Mouse (Mus musculus): ENCODE results near the gene Hcar1. TPM values are rescaled to one million over a fixed set of nuclear protein-coding genes. Genes with fewer than 3 reads are reported as not detected.

Hcar1 gene
- polyA plus RNA-seq, 1 experiment from 2014 or later = 0.17 TPM

GRCm38 (mm10) chr5:123890987-123891386 is 11.2 kb upstream of the Hcar1 start:
- H3K27ac ChIP-seq = no peak overlapping the region
- WGBS = 78% methylated on average over 5 of the region's 5 CpGs

GRCm38 (mm10) chr5:123890312-123890711 is 10.5 kb upstream of the Hcar1 start:
- Histone ChIP-seq H3K9me3 (no peaks in the 10 kb centered on the region), H3K4me3 (replicated peaks) (no peak overlapping the region), H3K9ac (no peak overlapping the region), H3K4me2 (no peak overlapping the region), H3K36me3 (replicated peaks) (no peaks in the 10 kb centered on the region), H3K27ac (no peak overlapping the region), H3K4me1 (no peaks in the 10 kb centered on the region), H3K27me3 (no peaks in the 10 kb centered on the region)
- ATAC-seq (ENCODE audit: low FRiP score) = no peak
- WGBS = 83% methylated on average over 2 of the region's 2 CpGs

More at GRCm38 (mm10) chr5:123890987-123891386, 11.2 kb upstream of the Hcar1 start:
- no peaks in the 10 kb centered on the region for H3K9me3 ChIP-seq
- H3K4me3 ChIP-seq (replicated peaks) = no peak overlapping the region
- ATAC-seq (ENCODE audit: low FRiP score) = no peak
- no peaks in the 10 kb centered on the region for H3K4me1 ChIP-seq
- no peaks in the 10 kb centered on the region for H3K27me3 ChIP-seq
- H3K9ac ChIP-seq = no peak overlapping the region
- no peak overlapping the region for H3K4me2 ChIP-seq
- no peaks in the 10 kb centered on the region for H3K36me3 ChIP-seq (replicated peaks)

GRCm38 (mm10) chr5:123886365-123886764 is 6.5 kb upstream of the Hcar1 start:
- no peak for ATAC-seq (ENCODE audit: low FRiP score)
- Histone ChIP-seq H3K4me3 (replicated peaks) (no peak overlapping the region), H3K4me2 (no peak overlapping the region), H3K27me3 (no peaks in the 10 kb centered on the region), H3K9me3 (no peaks in the 10 kb centered on the region), H3K4me1 (no peaks in the 10 kb centered on the region), H3K27ac (no peak overlapping the region), H3K9ac (no peak overlapping the region), H3K36me3 (replicated peaks) (no peaks in the 10 kb centered on the region)
- WGBS = 79% methylated on average over 3 of the region's 3 CpGs

GRCm38 (mm10) chr5:123884332-123884731 is 4.5 kb upstream of the Hcar1 start:
- Histone ChIP-seq H3K4me1 (no peaks in the 10 kb centered on the region), H3K27me3 (no peaks in the 10 kb centered on the region), H3K27ac (no peak overlapping the region), H3K36me3 (replicated peaks) (no peaks in the 10 kb centered on the region), H3K9ac (no peak overlapping the region), H3K4me2 (no peak overlapping the region), H3K9me3 (no peaks in the 10 kb centered on the region), H3K4me3 (replicated peaks) (no peak overlapping the region)
- WGBS = 78% methylated on average over 10 of the region's 10 CpGs
- no peak for ATAC-seq (ENCODE audit: low FRiP score)

- WGBS = 82% methylated on average over 7 of the region's 7 CpGs
- Histone ChIP-seq H3K27me3 (no peaks in the 10 kb centered on the region; the same call in 1 of the 2 replicates), H3K4me1 (no peaks in the 10 kb centered on the region), H3K4me3 (replicated peaks) (no peak overlapping the region), H3K27ac (no peak overlapping the region), H3K36me3 (replicated peaks) (no peaks in the 10 kb centered on the region), H3K9me3 (no peaks in the 10 kb centered on the region), H3K4me2 (no peak overlapping the region), H3K9ac (no peak overlapping the region)
- no peak for ATAC-seq (ENCODE audit: low FRiP score)
Measured at GRCm38 (mm10) chr5:123883891-123884290, 4.1 kb upstream of the Hcar1 start.

GRCm38 (mm10) chr5:123880778-123881177 is 958 bp upstream of the Hcar1 start:
- no peak overlapping the region for H3K9ac ChIP-seq
- no peak overlapping the region for H3K4me3 ChIP-seq (replicated peaks)
- no peaks in the 10 kb centered on the region for H3K9me3 ChIP-seq
- no peak for ATAC-seq (ENCODE audit: low FRiP score)
- H3K36me3 ChIP-seq (replicated peaks) = no peaks in the 10 kb centered on the region
- H3K27ac ChIP-seq = no peak overlapping the region
- H3K4me1 ChIP-seq = no peaks in the 10 kb centered on the region
- WGBS = 85% methylated on average over 14 of the region's 14 CpGs
- no peaks in the 10 kb centered on the region; the same call in 1 of the 2 replicates for H3K27me3 ChIP-seq
- no peak overlapping the region for H3K4me2 ChIP-seq

GRCm38 (mm10) chr5:123878056-123878455 is 1.8 kb downstream of the Hcar1 start:
- Histone ChIP-seq H3K9me3 (no peaks in the 10 kb centered on the region), H3K27me3 (no peaks in the 10 kb centered on the region; the same call in 1 of the 2 replicates), H3K9ac (no peak overlapping the region), H3K4me1 (no peaks in the 10 kb centered on the region), H3K4me2 (no peak overlapping the region), H3K36me3 (replicated peaks) (no peaks in the 10 kb centered on the region), H3K4me3 (replicated peaks) (no peak overlapping the region), H3K27ac (no peak overlapping the region)
- no peak for ATAC-seq (ENCODE audit: low FRiP score)
- WGBS = 64% methylated on average over 14 of the region's 14 CpGs

- no peak overlapping the region for H3K4me3 ChIP-seq (replicated peaks)
- H3K27me3 ChIP-seq = no peaks in the 10 kb centered on the region; the same call in 1 of the 2 replicates
- H3K4me2 ChIP-seq = no peak overlapping the region
- H3K9ac ChIP-seq = no peak overlapping the region
- no peak for ATAC-seq (ENCODE audit: low FRiP score)
- H3K4me1 ChIP-seq = no peaks in the 10 kb centered on the region
- no peak overlapping the region for H3K27ac ChIP-seq
- WGBS = 90% methylated on average over 5 of the region's 5 CpGs
- H3K9me3 ChIP-seq = no peaks in the 10 kb centered on the region
- no peaks in the 10 kb centered on the region for H3K36me3 ChIP-seq (replicated peaks)
Measured at GRCm38 (mm10) chr5:123874177-123874576, 5.6 kb downstream of the Hcar1 start.

- Histone ChIP-seq H3K4me2 (no peak overlapping the region), H3K36me3 (replicated peaks) (no peaks in the 10 kb centered on the region), H3K9ac (no peak overlapping the region), H3K4me1 (no peaks in the 10 kb centered on the region), H3K27ac (no peak overlapping the region), H3K4me3 (replicated peaks) (no peak overlapping the region), H3K27me3 (no peaks in the 10 kb centered on the region), H3K9me3 (no peaks in the 10 kb centered on the region)
- WGBS = 84% methylated on average over 4 of the region's 4 CpGs
- ATAC-seq (ENCODE audit: low FRiP score) = no peak
Measured at GRCm38 (mm10) chr5:123869615-123870014, 10.2 kb downstream of the Hcar1 start.

- H3K9ac ChIP-seq = no peak overlapping the region
- no peaks in the 10 kb centered on the region for H3K9me3 ChIP-seq
- no peaks in the 10 kb centered on the region for H3K27me3 ChIP-seq
- no peak for ATAC-seq (ENCODE audit: low FRiP score)
- no peak overlapping the region for H3K4me2 ChIP-seq
- no peak overlapping the region for H3K27ac ChIP-seq
- no peak overlapping the region for H3K4me3 ChIP-seq (replicated peaks)
- WGBS = 91% methylated on average over 4 of the region's 4 CpGs
- H3K4me1 ChIP-seq = no peaks in the 10 kb centered on the region
- H3K36me3 ChIP-seq (replicated peaks) = no peaks in the 10 kb centered on the region
Measured at GRCm38 (mm10) chr5:123866457-123866856, 13.4 kb downstream of the Hcar1 start.

- Histone ChIP-seq H3K27ac (no peak within 1 kb of the TSS), H3K36me3 (replicated peaks) (no peaks in the 10 kb centered on the region), H3K27me3 (no peaks in the 10 kb centered on the region), H3K9me3 (no peaks in the 10 kb centered on the region), H3K9ac (no peak within 1 kb of the TSS), H3K4me2 (no peak within 1 kb of the TSS), H3K4me3 (replicated peaks) (no peak within 1 kb of the TSS), H3K4me1 (no peaks in the 10 kb centered on the region)
- WGBS = 87% methylated on average over 12 of the region's 12 CpGs
- ATAC-seq (ENCODE audit: low FRiP score) = no peak
Measured at GRCm38 (mm10) chr5:123865365-123865764, 14.5 kb downstream of the Hcar1 start, which contains the start of gene Hcar2. Gene Hcar2 (minus strand): TSS chr5:123865499.

GRCm38 (mm10) chr5:123863934-123864333 is 15.9 kb downstream of the Hcar1 start:
- H3K4me3 ChIP-seq (replicated peaks) = no peak overlapping the region
- H3K36me3 ChIP-seq (replicated peaks) = no peaks in the 10 kb centered on the region
- H3K27me3 ChIP-seq = no peaks in the 10 kb centered on the region
- H3K4me1 ChIP-seq = no peaks in the 10 kb centered on the region
- WGBS = 90% methylated on average over 14 of the region's 14 CpGs
- no peak overlapping the region for H3K27ac ChIP-seq
- ATAC-seq (ENCODE audit: low FRiP score) = no peak
- H3K9me3 ChIP-seq = no peaks in the 10 kb centered on the region
- no peak overlapping the region for H3K9ac ChIP-seq
- H3K4me2 ChIP-seq = no peak overlapping the region

GRCm38 (mm10) chr5:123862374-123863350 is 17.2 kb downstream of the Hcar1 start:
- WGBS = 86% methylated on average over 15 of the region's 15 CpGs
- no peak overlapping the region for H3K27ac ChIP-seq
- H3K36me3 ChIP-seq (replicated peaks) = no peaks in the 10 kb centered on the region
- no peak for ATAC-seq (ENCODE audit: low FRiP score)
- H3K4me2 ChIP-seq = no peak overlapping the region
- no peaks in the 10 kb centered on the region for H3K27me3 ChIP-seq
- no peaks in the 10 kb centered on the region for H3K4me1 ChIP-seq
- no peaks in the 10 kb centered on the region for H3K9me3 ChIP-seq
- H3K4me3 ChIP-seq (replicated peaks) = no peak overlapping the region
- no peak overlapping the region for H3K9ac ChIP-seq

Measured in forebrain, embryonic 12.5 days (tissue).